Mouse (Mus musculus) olfactory bulb, adult 2 months (tissue): ENCODE data around the gene Nop2.

Experiments
- CTCF ChIP-seq: fragments of 200-500 bp; IDR thresholded peaks from 2 replicates; pipeline ENCODE4 v1.5.1; 2012; ENCODE audit warnings: low read depth, mild to moderate bottlenecking, low read length, moderate library complexity; ENCODE audit not compliant: insufficient read depth
- POLR2A ChIP-seq: fragments of 200-500 bp; IDR thresholded peaks from 2 replicates; pipeline ENCODE4 v1.6.1; 2012; ENCODE audit warnings: mild to moderate bottlenecking, low read depth, low read length, moderate library complexity; ENCODE audit not compliant: insufficient read depth

DNA sequence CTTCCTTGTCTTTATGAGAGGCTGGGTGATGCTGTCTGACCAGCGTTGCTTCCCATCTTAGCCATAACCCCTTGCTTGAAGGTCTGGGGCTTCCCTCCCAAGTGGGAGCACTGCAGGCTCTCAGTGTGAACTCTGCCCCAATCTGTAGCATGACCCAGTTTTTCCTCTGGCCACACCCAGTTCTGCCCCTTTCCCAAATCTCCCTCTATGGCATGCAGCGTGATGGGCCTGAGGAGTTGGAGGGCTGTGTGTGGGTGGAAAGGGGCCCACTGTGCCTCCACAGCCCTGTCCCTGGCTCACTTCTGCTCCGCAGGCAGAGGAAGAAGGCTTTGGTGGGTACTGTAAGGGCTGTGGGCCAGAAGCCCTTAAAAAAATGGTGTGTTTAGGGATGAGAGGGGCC, 33.2 kb upstream of the Nop2 start:
- TF ChIP-seq CTCF (no peak), POLR2A (no peak)
